Mouse (Mus musculus) cerebral cortex, adult 2 months (tissue): ENCODE measurements around the gene Qdpr.

ENCODE experiments used
- WGBS: fragments of 180-500 bp; shearing (Covaris S2); methylation state at CpG from one replicate; pipeline ENCODE4 v1.1.7; 2018; 5-methylcytosine and 5-hydroxymethylcytosine counted together

Gene Qdpr

GRCm38 (mm10) chr5:45449831-45450716 lies at the start of gene Qdpr:
TSS of gene Qdpr (minus strand) at chr5:45450236.
- WGBS: under 1% methylated on average over 70 of the region's 70 CpGs

DNA sequence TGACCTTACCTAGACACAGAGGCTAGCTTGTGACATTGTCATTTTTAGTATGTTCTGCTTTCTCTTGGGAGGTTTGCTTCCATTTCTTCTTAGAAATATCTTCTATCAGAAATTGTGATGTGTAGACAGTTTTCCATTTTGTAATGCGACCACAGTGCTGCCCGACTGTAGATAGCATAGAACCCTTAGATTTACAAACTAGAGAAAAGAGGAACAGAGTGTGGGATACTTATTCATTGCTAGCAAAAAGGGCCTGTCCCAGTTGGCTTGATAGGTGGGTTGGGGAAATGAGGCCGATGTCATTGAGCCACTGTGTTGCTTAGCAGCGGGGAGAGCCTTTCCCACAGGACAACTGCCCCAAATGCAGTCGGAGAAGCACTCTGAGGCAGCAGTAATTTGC lies 47.5 kb upstream of the Qdpr start:
- WGBS: 75% methylated on average over 5 of the region's 5 CpGs

DNA sequence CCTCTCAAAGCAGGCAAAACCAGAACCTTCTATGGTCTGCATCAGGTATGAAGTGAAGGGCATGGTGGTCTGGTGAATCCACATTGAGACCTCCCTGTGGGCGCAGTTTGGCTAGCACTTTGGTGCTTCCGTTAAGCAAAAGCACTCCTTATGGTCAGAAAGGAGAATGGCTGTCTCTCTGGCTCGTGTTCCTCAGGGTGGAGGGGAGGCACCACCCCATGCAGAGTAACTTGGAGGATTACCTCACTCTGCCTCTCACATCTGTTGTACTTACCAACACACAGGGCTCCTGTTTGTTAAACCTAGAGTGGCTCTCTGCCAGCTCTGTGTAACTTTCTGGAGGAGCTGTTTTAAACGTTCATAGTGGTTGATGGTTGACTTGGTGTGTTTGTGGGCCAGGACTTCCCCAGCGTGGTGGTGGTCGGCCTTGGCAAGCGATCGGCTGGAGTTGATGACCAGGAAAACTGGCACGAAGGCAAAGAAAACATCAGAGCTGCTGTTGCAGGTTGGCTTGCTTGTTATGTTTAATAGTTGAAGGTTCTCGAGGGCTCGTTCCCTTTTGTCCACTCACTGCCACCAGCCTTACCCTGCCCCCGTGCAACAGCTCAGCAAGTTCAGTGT lies 47.0 kb upstream of the Qdpr start:
- WGBS: 62% methylated on average over 12 of the region's 12 CpGs

DNA sequence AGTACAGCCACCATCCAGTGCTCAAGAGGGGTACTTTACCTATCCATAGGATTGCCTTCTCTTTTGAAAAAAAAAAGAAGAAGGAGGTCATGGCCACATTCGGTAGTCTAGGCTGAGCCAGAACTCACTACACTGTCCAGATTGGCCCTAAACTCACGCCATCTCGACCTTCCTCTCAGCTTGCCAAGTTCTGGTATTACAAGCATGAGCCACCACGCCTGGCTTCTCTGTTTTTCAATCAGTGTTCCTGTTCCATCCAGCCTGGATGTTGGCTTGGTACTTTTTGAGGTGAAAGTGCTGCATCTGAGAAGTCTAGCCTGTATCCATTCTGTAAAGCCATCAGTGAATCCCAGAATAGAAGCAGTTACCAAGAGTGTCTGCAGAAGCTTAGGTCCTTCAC lies 46.4 kb upstream of the Qdpr start:
- 67% methylated on average over 4 of the region's 4 CpGs for WGBS

DNA sequence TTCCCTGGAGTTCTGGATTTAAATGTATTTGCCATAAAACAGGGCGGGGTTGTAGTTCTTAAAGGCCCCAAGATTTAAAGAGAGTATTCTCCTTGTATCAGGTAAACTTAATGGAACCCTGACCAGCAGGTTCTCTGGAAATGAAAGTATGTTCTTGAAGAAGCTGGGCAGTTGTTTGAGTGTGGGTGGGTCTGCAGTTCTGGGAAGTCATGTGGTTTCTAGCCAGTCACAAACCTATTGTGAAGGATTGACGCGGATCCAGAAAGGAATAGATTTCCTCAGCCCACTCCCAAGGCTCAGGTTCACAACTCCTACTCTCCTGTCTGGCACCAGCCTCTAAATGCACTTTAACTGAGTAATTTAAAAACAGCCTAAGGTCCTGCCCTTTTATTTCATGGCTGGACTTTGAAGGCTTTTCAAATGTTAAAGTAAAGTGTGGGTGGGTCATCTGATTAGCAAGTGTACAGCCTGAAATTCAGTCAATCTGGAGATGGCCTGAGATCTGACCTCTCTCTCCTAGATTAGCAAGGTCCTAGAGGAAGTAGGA lies 45.5 kb upstream of the Qdpr start:
- WGBS: 65% methylated on average over 3 of the region's 3 CpGs

GRCm38 (mm10) chr5:45494093-45494755 lies 44.2 kb upstream of the Qdpr start:
- 74% methylated on average over 9 of the region's 9 CpGs for WGBS

DNA sequence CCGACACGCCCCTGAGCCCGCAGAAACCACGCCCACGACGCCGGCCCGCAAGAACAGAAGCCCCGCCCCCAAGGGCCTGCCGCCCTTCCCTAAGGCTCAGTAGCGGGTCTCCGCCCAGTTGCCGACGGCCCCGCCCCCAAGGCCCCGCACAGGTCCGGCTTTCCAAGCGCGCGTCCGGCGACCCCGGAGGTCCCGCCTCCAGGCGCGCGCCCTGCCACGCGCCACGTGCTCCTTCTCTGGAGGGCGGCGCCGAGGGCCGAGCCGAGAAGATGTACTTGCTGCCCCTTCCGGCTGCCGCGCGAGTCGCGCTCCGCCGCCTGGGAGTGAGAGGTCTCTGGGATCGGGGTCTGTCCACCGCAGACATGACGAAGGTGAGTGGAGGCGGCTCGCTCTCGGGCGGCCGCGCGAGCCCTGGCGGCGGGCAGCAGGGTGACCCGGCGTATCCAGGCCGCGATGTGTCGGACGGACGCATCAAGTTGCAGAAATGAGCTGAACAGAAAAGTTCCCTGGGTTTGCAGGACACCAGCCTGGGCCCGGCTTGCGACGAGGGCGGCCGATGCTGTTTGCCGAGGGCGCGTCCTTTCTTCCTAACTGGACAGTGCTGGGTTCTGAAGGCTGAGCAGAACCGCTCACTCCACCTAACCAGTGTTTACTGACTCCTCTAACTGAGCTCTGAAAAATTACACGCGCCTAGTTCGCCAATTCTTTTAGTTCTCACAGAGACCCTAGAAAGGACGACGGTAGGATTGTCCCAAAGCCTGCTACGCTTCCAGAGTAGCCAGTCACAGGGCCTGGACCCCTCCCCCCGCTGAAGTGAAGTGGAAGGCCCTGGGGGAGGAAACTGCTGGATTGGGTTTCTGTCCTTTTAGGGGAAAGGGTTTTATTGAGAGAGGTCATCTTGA lies 43.4 kb upstream of the Qdpr start, which contains the start of gene Lap3:
Lap3 (plus strand) TSS at position 184 of the 902 bp plus-strand sequence.
- WGBS: under 1% methylated on average over 78 of the region's 78 CpGs

DNA sequence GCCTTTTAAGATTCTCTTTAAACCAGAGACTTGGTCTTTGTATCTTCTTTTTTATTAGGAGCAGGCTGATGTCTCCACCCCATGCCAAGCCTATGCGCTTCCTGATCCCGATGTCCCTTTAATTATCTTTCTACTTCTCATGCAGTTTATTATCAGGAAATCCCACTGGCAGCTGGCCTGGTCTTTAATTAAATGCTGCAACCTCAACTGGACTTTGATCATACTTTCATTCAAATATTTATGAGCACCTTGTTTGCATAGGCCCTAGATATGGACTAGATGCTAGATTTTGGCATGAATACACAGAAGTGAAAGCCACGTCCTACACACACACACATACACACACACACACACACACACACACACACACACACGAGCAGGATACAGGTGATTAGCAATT lies 41.7 kb upstream of the Qdpr start:
- WGBS: 53% methylated on average over 4 of the region's 4 CpGs

DNA sequence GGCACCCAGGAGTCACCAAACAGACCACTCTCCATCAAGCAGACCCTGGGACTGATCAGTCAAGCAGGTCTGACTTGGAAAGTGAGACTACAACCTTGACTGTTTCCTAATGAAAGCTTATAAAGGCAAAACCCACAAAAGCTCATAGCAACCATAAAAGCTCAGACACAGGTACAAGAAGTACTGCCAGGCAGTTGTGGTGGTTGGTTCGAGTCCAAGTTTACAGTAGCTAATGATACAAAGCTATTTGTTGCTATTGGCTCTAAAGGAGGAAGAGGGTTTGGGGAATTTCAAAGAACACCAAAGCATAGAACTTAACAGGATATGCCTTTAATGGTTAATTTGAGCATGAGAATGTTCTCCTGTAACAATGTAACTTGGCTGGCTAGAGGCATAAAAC lies 33.6 kb upstream of the Qdpr start:
- 73% methylated on average over 1 of the region's 1 CpGs for WGBS

DNA sequence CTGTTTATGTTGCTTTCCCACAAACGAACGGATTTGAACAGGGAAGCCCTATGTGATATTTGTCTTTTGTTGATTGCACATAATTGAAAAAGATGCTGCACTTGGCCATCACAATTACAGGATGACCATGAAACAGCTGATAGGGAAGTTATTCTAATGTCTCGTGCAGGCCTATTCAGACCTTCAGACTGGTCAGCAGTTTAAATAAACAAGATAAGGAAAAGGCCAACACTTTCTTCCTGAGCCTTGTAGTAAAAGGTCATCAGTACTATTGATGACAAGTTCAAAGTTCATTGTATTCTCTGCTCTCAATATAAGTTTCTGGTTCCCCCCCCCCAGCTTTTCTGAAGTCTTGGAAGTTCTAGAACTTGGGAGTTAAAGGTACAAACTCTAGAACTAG lies 32.6 kb upstream of the Qdpr start:
- WGBS: 79% methylated on average over 3 of the region's 3 CpGs

GRCm38 (mm10) chr5:45481125-45481524 lies 31.1 kb upstream of the Qdpr start:
- 100% methylated on average over 2 of the region's 2 CpGs for WGBS

DNA sequence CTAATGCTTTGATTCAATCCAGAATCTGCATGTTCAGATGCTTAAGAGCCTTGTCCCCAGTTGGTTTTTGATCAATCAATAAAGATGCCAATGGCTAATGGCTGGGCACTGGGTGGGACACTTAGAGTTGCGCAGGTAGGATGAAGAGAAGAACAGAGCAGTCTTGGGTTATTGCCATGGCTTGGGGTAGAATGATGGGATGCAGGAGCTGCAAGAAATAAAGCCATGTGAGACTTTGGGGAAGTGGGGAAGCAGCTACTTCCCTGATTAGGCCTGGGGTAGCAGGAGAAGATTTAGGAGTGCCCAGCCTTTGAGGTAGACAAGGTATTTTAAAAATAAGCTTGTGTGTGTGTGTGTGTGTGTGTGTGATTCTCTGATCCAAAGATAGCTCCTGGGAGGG lies 30.0 kb upstream of the Qdpr start:
- 100% methylated on average over 1 of the region's 1 CpGs for WGBS

GRCm38 (mm10) chr5:45477601-45478000 lies 27.6 kb upstream of the Qdpr start:
- 57% methylated on average over 7 of the region's 7 CpGs for WGBS

DNA sequence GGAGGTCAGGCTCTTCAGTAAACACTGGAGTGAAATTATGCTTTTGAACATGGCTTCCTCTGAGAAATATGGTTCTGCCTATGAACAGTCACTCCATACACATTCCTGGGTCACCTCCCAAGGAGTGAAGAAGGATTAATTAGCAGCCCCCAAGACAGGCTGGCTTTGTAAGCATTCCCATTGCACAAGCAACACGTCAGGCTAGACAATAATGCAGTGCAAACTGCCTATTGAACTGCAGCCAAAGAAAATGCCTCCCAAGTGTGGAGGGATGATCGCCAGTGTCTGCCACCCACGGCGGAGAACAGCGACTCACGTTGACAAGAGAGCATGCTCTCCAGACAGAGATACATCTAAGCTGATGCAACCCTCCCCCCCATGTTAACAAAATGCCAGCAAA lies 26.3 kb upstream of the Qdpr start:
- 14% methylated on average over 6 of the region's 6 CpGs for WGBS

DNA sequence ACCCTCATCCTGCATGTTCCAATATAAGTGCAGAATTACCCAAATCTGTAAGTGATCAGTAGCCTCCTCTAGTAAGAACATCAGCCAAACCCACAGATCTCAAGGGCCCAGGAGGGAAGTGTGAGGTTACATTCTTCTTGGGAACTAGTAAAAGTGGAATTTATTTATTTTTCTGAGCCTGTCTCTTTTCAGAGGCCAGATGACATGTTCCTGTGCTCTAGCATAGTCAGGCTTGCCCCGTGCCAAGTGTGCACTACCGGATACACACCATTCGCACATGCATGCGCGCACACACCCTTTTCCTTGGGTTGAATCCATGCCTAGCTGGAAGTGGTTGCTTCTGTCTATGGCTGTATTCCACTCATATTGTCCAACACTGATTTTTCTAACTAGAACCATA lies 25.7 kb upstream of the Qdpr start:
- WGBS: 86% methylated on average over 5 of the region's 5 CpGs

GRCm38 (mm10) chr5:45474758-45475157 lies 24.7 kb upstream of the Qdpr start:
- WGBS: 78% methylated on average over 3 of the region's 4 CpGs

DNA sequence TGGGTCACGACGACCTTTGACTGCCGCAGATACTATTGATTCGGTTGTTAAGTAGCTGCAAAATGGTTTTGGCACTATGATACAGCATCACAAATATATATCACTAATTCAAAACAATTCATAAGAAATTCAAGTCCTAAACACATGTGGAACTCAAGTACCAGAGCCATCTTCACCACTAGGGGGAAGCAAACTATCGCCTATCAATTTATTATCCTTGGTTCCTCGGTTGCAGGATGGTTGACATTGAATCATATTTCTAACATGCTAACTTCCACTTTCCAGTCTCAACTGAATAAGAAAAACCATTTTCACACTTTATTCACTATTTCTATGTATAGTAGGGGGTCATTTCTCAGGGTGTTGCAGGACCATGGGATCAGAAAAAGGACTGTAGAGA lies 24.2 kb upstream of the Qdpr start:
- 24% methylated on average over 6 of the region's 6 CpGs for WGBS

DNA sequence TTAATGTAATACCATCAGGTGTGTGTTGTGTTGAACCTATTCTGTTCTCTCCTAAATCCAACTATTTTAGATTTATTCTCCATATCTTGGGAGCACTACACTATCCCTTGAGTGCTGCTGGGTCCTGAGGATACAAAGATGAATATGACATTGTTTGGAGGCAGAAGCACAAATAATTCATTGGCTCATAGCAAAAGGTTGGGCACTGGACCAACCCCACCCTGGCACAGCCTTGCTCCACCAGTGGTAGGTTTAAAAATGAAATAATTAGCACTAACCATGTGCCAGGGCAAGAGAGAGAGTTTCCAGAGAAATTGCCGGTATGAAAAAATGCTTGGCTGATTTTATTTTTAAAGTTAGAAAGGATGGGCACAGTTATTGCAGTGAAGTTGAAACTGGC lies 23.5 kb upstream of the Qdpr start:
- 43% methylated on average over 1 of the region's 1 CpGs for whole genome bisulfite sequencing

DNA sequence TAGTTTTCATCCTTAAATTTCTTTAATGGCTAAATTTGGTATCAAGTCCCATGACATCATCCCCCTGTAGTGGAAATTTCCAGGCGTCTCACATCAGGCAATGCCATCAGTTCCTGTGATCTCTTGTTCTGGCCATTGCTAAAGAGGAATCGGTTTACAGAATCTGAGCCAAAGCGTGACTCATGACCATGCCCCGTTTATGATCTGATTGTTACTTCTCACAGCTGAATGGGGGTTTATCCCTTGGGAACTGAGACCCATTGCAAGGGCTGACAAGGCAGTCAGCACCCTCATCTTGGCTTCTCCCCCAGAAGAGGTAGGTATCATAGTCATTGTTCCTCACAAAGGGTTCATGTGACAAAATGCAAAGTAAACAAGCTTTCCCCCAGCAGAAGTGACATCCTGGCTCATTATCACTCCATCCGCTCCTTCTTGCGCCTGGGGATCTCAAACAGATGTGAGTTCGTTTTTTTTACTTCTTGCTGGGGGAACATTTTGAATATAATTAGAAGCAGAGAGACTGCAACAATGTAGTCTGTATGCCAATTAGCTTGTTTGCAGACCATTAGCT lies 22.9 kb upstream of the Qdpr start:
- 12% methylated on average over 7 of the region's 7 CpGs for WGBS

- 53% methylated on average over 9 of the region's 9 CpGs for WGBS
These were observed 4.4 kb upstream of the Qdpr start for GRCm38 (mm10) chr5:45454456-45454855.

DNA sequence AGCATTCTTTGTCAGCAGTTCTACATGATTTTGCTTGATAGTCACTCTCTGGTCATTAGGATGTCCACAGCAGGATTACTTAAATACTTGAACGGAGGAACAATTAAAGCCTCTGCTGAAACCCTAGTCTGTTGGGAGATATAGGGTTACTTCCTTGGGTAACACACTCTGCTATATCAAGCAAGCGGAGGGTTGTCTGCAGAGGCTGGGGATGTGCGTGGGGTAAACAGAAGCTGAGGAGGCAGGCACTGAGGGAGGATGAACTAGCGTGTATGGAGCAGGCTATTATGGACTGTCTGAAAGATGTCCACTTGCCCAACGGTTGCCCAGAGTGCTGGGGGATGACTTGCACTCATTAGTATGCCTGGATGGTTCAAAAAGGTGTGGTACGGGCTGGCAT lies 3.4 kb upstream of the Qdpr start, which contains the start of gene Clrn2:
Clrn2 (plus strand) TSS at position 301 of the 400 bp plus-strand sequence.
- WGBS: 54% methylated on average over 6 of the region's 6 CpGs
